Mouse (Mus musculus) olfactory bulb, adult 2 months (tissue): ENCODE measurements at regions not wholly inside any gene's neighbourhood (a gene's known extent, or its start where the extent isn't known, plus 50 kb on each side); places are given as distances from the start of the nearest gene placed in this dataset.

Experiments
- H3K27ac ChIP-seq: fragments of 200-500 bp; 2 replicates; pipeline ENCODE4 v1.5.1; 2012; ENCODE audit warnings: low read depth, low read length; ENCODE audit not compliant: insufficient read depth
- H3K4me1 ChIP-seq: fragments of 200-500 bp; 2 replicates; pipeline ENCODE4 v1.6.1; 2012; ENCODE audit warnings: low read length; ENCODE audit not compliant: control insufficient read depth, insufficient read depth
- H3K4me3 ChIP-seq: fragments of 200-500 bp; 2 replicates; pipeline ENCODE4 v1.5.1; 2012; ENCODE audit warnings: mild to moderate bottlenecking, low read depth, low read length, moderate library complexity; ENCODE audit not compliant: insufficient read depth
- CTCF ChIP-seq: fragments of 200-500 bp; IDR thresholded peaks from 2 replicates; pipeline ENCODE4 v1.5.1; 2012; ENCODE audit warnings: low read depth, mild to moderate bottlenecking, low read length, moderate library complexity; ENCODE audit not compliant: insufficient read depth
- POLR2A ChIP-seq: fragments of 200-500 bp; IDR thresholded peaks from 2 replicates; pipeline ENCODE4 v1.6.1; 2012; ENCODE audit warnings: mild to moderate bottlenecking, low read depth, low read length, moderate library complexity; ENCODE audit not compliant: insufficient read depth
- WGBS: fragments of 180-500 bp; shearing (Covaris S2); methylation state at CpG from one replicate; pipeline ENCODE4 v1.1.7; 2018; 5-methylcytosine and 5-hydroxymethylcytosine counted together

- no peak overlapping the region for H3K4me3 ChIP-seq
- TF ChIP-seq POLR2A (no peak), CTCF (no peak)
- no peak overlapping the region for H3K27ac ChIP-seq
- no peaks in the 10 kb centered on the region for H3K4me1 ChIP-seq
Measured at GRCm38 (mm10) chr11:19332274-19332673, 313.5 kb upstream of the Meis1 start.

- no peaks in the 10 kb centered on the region for H3K4me1 ChIP-seq
- H3K27ac ChIP-seq = no peak overlapping the region
- TF ChIP-seq CTCF = no peak
- no peak for TF ChIP-seq POLR2A
- H3K4me3 ChIP-seq = no peak overlapping the region
- 81% methylated on average over 1 of the region's 1 CpGs for WGBS
Measured at GRCm38 (mm10) chr11:19332727-19333126, 313.9 kb upstream of the Meis1 start.

GRCm38 (mm10) chr11:19333908-19334487 is 315.2 kb upstream of the Meis1 start:
- Histone ChIP-seq H3K4me3 (no peak overlapping the region), H3K4me1 (no peaks in the 10 kb centered on the region), H3K27ac (no peak overlapping the region)
- TF ChIP-seq CTCF (no peak), POLR2A (no peak)
- 100% methylated on average over 1 of the region's 1 CpGs for WGBS

- Histone ChIP-seq H3K4me1 (no peaks in the 10 kb centered on the region), H3K27ac (no peak overlapping the region), H3K4me3 (no peak overlapping the region)
- WGBS = 98% methylated on average over 3 of the region's 3 CpGs
- TF ChIP-seq CTCF = no peak
- TF ChIP-seq POLR2A = no peak
Measured at GRCm38 (mm10) chr11:19335384-19335783, 316.6 kb upstream of the Meis1 start.

GRCm38 (mm10) chr11:19339721-19340317 is 321.0 kb upstream of the Meis1 start:
- Histone ChIP-seq H3K4me3 (no peak overlapping the region), H3K4me1 (no peaks in the 10 kb centered on the region), H3K27ac (no peak overlapping the region)
- WGBS = over 99% methylated on average over 7 of the region's 7 CpGs
- no peak for TF ChIP-seq POLR2A
- TF ChIP-seq CTCF = no peak

GRCm38 (mm10) chr11:19340889-19341288 is 322.1 kb upstream of the Meis1 start:
- TF ChIP-seq CTCF (no peak), POLR2A (no peak)
- no peak overlapping the region for H3K4me3 ChIP-seq
- 95% methylated on average over 5 of the region's 5 CpGs for WGBS
- no peak overlapping the region for H3K27ac ChIP-seq
- no peaks in the 10 kb centered on the region for H3K4me1 ChIP-seq

GRCm38 (mm10) chr11:19341379-19341778 is 322.6 kb upstream of the Meis1 start:
- 65% methylated on average over 3 of the region's 3 CpGs for WGBS
- TF ChIP-seq CTCF (no peak), POLR2A (no peak)
- Histone ChIP-seq H3K4me3 (no peak overlapping the region), H3K27ac (no peak overlapping the region), H3K4me1 (no peaks in the 10 kb centered on the region)

GRCm38 (mm10) chr11:19342803-19343202 is 324.0 kb upstream of the Meis1 start:
- H3K4me1 ChIP-seq = no peaks in the 10 kb centered on the region
- H3K4me3 ChIP-seq = no peak overlapping the region
- 91% methylated on average over 4 of the region's 4 CpGs for WGBS
- no peak for TF ChIP-seq CTCF
- TF ChIP-seq POLR2A = no peak
- no peak overlapping the region for H3K27ac ChIP-seq

- no peaks in the 10 kb centered on the region for H3K4me1 ChIP-seq
- no peak overlapping the region for H3K4me3 ChIP-seq
- 96% methylated on average over 3 of the region's 3 CpGs for WGBS
- TF ChIP-seq CTCF (no peak), POLR2A (no peak)
- no peak overlapping the region for H3K27ac ChIP-seq
Measured at GRCm38 (mm10) chr11:19346276-19346826, 327.6 kb upstream of the Meis1 start.
